Mouse (Mus musculus) embryonic fibroblast, embryonic 13.5 days (primary cell): ENCODE results near the gene Rtkn2.

Experiments
- CTCF ChIP-seq: IDR thresholded peaks from 2 replicates; pipeline ENCODE4 v1.5.1; 2011; ENCODE audit warnings: mild to moderate bottlenecking, control low read depth, low read length, moderate library complexity, borderline replicate concordance; ENCODE audit not compliant: insufficient read depth
- POLR2A ChIP-seq: IDR thresholded peaks from 2 replicates; pipeline ENCODE4 v1.6.1; 2011; ENCODE audit warnings: low read depth, mild to moderate bottlenecking, control low read depth, low read length, moderate library complexity

DNA sequence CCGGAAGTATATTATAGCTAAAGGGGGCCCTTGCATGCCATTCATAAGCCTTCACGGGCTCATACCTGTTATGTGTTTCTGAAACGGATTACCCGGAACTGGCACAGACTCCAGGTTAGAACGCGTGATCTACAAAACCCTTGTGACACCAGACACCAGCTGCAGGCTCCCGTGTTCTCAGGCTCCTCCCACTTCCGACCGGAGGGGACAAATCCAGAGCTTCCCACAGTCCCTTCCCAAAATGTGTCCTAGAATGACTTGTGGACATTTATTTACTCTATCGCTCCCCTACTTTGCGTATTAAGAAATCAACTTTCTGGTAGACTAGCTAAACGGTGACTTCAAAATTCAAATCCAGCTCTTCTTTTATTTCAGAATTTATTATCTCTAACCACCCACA is 94.9 kb downstream of the Rtkn2 start:
- no peak for TF ChIP-seq CTCF
- TF ChIP-seq POLR2A = no peak
